Mouse (Mus musculus): ENCODE measurements around the gene Nipal3. TPM values are rescaled to one million over a fixed set of nuclear protein-coding genes. Genes with fewer than 3 reads are reported as not detected.

The Nipal3 gene
- polyA plus RNA-seq, 1 experiment, result 23.5 TPM

DNA sequence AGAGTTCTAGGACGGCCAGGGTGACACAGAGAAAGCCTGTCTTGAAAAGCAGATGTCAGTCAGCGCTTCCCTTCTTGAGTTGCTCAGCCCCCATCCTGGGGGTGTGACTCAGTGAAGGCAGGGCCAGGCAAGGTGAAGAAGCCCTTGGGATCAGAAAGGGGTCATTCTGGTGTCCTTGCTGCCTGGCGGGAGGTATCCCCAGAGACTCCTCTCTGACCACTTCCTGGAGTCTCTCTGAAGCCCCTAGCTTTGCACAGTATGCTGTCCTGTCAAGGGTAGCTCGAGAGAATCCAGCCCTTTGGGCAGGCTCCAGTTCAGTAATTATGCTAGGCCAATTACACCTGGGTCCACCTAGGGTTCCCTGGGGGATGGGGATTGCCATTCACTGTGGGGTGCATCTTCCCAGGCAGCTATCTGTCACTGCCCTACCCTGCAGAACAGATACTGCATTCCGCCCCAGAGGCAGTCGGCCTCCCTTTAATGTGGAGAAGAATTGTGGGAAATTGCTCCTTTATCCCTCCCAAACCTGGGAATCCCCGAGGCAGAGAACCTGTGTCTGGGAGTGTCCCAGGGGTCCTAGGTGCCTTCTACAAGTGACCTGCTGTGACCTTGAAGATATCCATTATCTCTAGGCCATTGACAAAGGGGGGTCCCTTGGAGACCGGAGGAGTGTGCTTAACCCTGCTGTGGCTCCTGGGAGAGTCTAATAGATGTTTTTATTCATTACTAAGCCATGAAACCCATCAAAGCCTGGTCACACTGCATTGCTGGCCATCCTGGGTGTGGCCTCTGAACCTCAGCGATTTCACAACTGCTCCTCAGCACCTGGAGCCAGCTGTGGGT is 37.2 kb upstream of the Nipal3 start:
- WGBS, result 65% methylated on average over 9 of the region's 9 CpGs
- Histone ChIP-seq H3K27me3 (ENCODE audit: control insufficient read depth, insufficient read depth, low read length) (no peaks in the 10 kb centered on the region), H3K36me3 (ENCODE audit: control insufficient read depth, insufficient read depth, low read length) (no peaks in the 10 kb centered on the region), H3K4me3 (ENCODE audit: extremely low read depth, insufficient read depth, insufficient read length) (no peak overlapping the region), H3K27ac (ENCODE audit: insufficient read depth, low read length) (no peak overlapping the region), H3K4me1 (ENCODE audit: control insufficient read depth, insufficient read depth, insufficient read length) (no peaks in the 10 kb centered on the region)
- TF ChIP-seq POLR2A (IDR thresholded peaks at IDR 0.05; ENCODE audit: low read depth, low read length) (no peak), CTCF (IDR thresholded peaks at IDR 0.05; ENCODE audit: extremely low read depth, insufficient read depth, insufficient read length, insufficient replicate concordance) (no peak)
- DNase-seq (ENCODE audit: low read depth in 1 of 2, low spot score in 2 of 2), result no peak

DNA sequence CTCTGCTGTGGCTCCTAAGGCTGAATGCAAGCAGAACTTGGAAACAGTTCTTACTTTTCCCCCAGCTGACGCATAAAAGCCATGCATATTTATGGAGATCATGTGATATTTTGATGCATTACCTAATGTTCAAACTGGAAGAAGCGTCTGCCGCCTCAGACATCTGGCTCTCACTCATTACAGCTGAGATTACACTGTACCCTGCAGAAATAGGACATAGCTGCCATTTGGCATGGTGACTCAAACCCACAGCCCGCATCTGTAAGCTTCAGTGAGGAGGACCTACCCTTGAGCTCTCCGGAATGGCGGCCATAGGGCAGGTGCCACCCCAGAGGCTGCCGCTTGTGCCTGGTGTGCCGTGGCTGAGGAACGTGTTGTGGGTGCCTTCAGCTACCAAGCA is 36.4 kb upstream of the Nipal3 start:
- no peaks in the 10 kb centered on the region for H3K27me3 ChIP-seq (ENCODE audit: control insufficient read depth, insufficient read depth, low read length)
- no peaks in the 10 kb centered on the region for H3K4me1 ChIP-seq (ENCODE audit: control insufficient read depth, insufficient read depth, insufficient read length)
- WGBS, result 93% methylated on average over 9 of the region's 9 CpGs
- DNase-seq (ENCODE audit: low read depth in 1 of 2, low spot score in 2 of 2), result no peak
- no peaks in the 10 kb centered on the region for H3K36me3 ChIP-seq (ENCODE audit: control insufficient read depth, insufficient read depth, low read length)
- TF ChIP-seq POLR2A (IDR thresholded peaks at IDR 0.05; ENCODE audit: low read depth, low read length) (no peak), CTCF (IDR thresholded peaks at IDR 0.05; ENCODE audit: extremely low read depth, insufficient read depth, insufficient read length, insufficient replicate concordance) (no peak)
- no peak overlapping the region for H3K27ac ChIP-seq (ENCODE audit: insufficient read depth, low read length)
- no peak overlapping the region for H3K4me3 ChIP-seq (ENCODE audit: extremely low read depth, insufficient read depth, insufficient read length)

DNA sequence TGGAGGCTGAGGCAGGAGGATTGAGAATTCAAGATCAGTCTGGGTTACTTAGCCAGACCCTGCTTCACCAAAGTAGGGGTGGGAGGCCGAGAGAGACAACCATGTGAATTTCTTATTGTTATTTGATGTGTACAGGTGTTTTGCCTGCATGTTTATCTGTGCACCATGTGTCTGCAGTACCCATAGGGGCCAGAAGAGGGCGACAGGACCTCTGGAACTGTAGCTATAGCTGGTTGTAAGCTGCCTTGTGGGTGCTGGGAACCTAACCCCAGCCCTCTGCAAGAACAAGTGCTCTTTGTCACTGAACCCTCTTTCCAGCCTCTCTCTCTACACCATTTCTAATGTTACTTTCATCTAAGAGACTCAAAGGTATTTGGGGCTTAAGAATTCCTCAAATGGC is 35.4 kb upstream of the Nipal3 start:
- TF ChIP-seq POLR2A (IDR thresholded peaks at IDR 0.05; ENCODE audit: low read depth, low read length) (no peak), CTCF (IDR thresholded peaks at IDR 0.05; ENCODE audit: extremely low read depth, insufficient read depth, insufficient read length, insufficient replicate concordance) (no peak)
- 60% methylated on average over 2 of the region's 2 CpGs for WGBS
- H3K4me3 ChIP-seq (ENCODE audit: extremely low read depth, insufficient read depth, insufficient read length), result no peak overlapping the region
- no peaks in the 10 kb centered on the region for H3K36me3 ChIP-seq (ENCODE audit: control insufficient read depth, insufficient read depth, low read length)
- no peak for DNase-seq (ENCODE audit: low read depth in 1 of 2, low spot score in 2 of 2)
- no peaks in the 10 kb centered on the region for H3K27me3 ChIP-seq (ENCODE audit: control insufficient read depth, insufficient read depth, low read length)
- no peak overlapping the region for H3K27ac ChIP-seq (ENCODE audit: insufficient read depth, low read length)
- H3K4me1 ChIP-seq (ENCODE audit: control insufficient read depth, insufficient read depth, insufficient read length), result no peaks in the 10 kb centered on the region

DNA sequence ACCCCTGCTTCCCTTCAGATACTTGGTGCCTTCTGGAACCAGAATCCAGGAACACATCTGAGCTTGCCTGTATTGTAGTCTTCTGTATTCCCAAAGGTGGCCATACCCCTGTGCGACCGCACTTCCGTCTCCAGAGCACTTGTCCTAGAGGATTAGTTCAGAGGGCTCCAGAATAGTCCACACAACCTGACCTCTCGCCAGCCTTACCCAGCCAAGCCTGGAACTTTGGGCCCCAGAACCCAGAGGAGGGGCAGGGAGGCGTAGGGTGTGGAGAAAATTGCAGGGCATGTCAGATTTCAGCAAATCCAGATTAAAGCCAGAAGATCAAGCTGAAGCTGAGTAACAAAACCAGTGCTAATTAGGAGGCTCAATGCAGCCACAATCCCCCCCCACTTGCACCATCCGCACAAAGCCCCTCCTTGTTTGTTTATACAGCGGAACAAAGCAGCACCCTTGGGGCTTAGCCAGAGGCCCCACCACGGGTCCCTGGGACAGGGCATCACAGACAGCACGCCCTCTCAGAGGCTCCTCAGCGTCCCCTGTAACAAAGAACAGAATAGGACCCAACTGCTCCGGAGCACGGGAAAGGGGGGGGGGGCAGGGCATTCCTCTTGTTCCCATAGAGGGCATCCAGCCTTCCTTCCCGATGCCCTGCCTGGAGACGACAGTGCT is 31.3 kb upstream of the Nipal3 start:
- Histone ChIP-seq H3K36me3 (ENCODE audit: control insufficient read depth, insufficient read depth, low read length) (no peaks in the 10 kb centered on the region), H3K27ac (ENCODE audit: insufficient read depth, low read length) (no peak overlapping the region), H3K4me3 (ENCODE audit: extremely low read depth, insufficient read depth, insufficient read length) (no peak overlapping the region), H3K27me3 (ENCODE audit: control insufficient read depth, insufficient read depth, low read length) (no peaks in the 10 kb centered on the region), H3K4me1 (ENCODE audit: control insufficient read depth, insufficient read depth, insufficient read length) (no peaks in the 10 kb centered on the region)
- no peak for DNase-seq (ENCODE audit: low read depth in 1 of 2, low spot score in 2 of 2)
- TF ChIP-seq CTCF (IDR thresholded peaks at IDR 0.05; ENCODE audit: extremely low read depth, insufficient read depth, insufficient read length, insufficient replicate concordance) (no peak), POLR2A (IDR thresholded peaks at IDR 0.05; ENCODE audit: low read depth, low read length) (no peak)
- WGBS, result 61% methylated on average over 14 of the region's 14 CpGs

DNA sequence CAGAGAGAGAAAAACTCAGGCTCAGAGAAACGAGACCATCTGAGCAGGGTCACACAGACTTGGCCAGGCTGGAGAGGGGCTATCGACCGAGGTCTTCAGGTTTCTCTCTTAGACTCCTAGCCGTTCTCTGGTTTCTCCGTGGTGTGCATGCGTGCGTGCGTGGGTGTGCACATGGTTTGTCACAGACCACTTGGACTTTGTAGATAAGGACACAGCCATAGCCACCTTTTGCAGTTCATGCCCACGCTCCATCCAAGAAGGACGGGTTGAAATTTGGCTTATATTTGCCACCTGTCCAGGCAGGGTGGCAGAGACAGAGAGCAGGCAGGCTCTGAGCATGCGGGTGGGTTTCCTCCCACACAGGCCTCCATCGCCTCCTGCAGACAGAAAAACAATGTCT is 30.2 kb upstream of the Nipal3 start:
- no peak for DNase-seq (ENCODE audit: low read depth in 1 of 2, low spot score in 2 of 2)
- H3K27me3 ChIP-seq (ENCODE audit: control insufficient read depth, insufficient read depth, low read length), result no peaks in the 10 kb centered on the region
- TF ChIP-seq CTCF (IDR thresholded peaks at IDR 0.05; ENCODE audit: extremely low read depth, insufficient read depth, insufficient read length, insufficient replicate concordance), result no peak
- no peak for TF ChIP-seq POLR2A (IDR thresholded peaks at IDR 0.05; ENCODE audit: low read depth, low read length)
- no peaks in the 10 kb centered on the region for H3K4me1 ChIP-seq (ENCODE audit: control insufficient read depth, insufficient read depth, insufficient read length)
- no peak overlapping the region for H3K27ac ChIP-seq (ENCODE audit: insufficient read depth, low read length)
- no peaks in the 10 kb centered on the region for H3K36me3 ChIP-seq (ENCODE audit: control insufficient read depth, insufficient read depth, low read length)
- 80% methylated on average over 12 of the region's 12 CpGs for WGBS
- no peak overlapping the region for H3K4me3 ChIP-seq (ENCODE audit: extremely low read depth, insufficient read depth, insufficient read length)

DNA sequence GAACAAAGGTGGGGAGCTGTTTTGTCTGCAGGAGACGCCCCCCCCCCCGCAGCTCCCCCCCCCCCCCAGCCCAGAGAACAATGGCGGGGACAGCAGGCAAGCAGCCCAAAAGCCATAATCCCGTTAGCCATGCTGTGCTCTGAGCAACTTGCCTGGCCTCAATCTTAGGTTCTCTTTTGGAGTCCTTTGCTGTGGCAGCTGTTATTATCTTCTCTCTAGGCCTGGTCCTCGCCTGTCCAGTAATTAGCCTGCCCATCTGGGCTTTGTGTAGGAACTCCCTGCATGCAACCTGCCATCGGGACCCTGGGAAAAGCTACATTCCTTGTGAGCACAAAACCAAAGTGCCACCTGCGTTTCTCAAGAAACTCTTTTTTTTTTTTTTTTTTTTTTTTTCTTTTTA is 29.1 kb upstream of the Nipal3 start:
- TF ChIP-seq POLR2A (IDR thresholded peaks at IDR 0.05; ENCODE audit: low read depth, low read length) (no peak), CTCF (IDR thresholded peaks at IDR 0.05; ENCODE audit: extremely low read depth, insufficient read depth, insufficient read length, insufficient replicate concordance) (no peak)
- H3K4me3 ChIP-seq (ENCODE audit: extremely low read depth, insufficient read depth, insufficient read length), result no peak overlapping the region
- no peaks in the 10 kb centered on the region for H3K36me3 ChIP-seq (ENCODE audit: control insufficient read depth, insufficient read depth, low read length)
- no peak overlapping the region for H3K27ac ChIP-seq (ENCODE audit: insufficient read depth, low read length)
- 41% methylated on average over 5 of the region's 7 CpGs for WGBS
- H3K27me3 ChIP-seq (ENCODE audit: control insufficient read depth, insufficient read depth, low read length), result no peaks in the 10 kb centered on the region
- DNase-seq (ENCODE audit: low read depth in 1 of 2, low spot score in 2 of 2), result no peak
- no peaks in the 10 kb centered on the region for H3K4me1 ChIP-seq (ENCODE audit: control insufficient read depth, insufficient read depth, insufficient read length)

DNA sequence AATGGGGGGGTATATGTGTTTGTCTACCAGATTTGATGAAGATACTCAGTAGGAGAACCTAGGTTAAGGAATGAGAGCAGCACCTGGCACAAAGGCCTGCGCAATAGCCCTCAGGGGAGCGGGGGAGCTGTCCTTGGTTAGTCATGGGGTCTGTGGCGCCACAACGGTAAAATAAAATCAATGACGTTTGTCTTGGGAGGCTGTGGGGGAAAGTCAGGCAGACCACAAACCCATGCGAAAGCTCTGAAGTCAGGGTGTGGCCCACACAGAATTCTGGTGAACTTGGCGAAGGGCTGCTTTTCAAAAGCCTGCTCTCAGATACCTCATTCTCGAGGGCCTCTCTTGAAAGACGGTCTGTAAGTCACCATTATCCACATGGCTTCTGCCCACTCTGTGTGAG is 25.6 kb upstream of the Nipal3 start:
- WGBS, result 38% methylated on average over 9 of the region's 9 CpGs
- peak in 1 of 2 experiments; percentile 27 for DNase-seq (ENCODE audit: low read depth in 1 of 2, low spot score in 2 of 2)
- no peaks in the 10 kb centered on the region for H3K27me3 ChIP-seq (ENCODE audit: control insufficient read depth, insufficient read depth, low read length)
- no peak overlapping the region for H3K27ac ChIP-seq (ENCODE audit: insufficient read depth, low read length)
- no peak for TF ChIP-seq POLR2A (IDR thresholded peaks at IDR 0.05; ENCODE audit: low read depth, low read length)
- H3K4me1 ChIP-seq (ENCODE audit: control insufficient read depth, insufficient read depth, insufficient read length), result no peaks in the 10 kb centered on the region
- no peak overlapping the region for H3K4me3 ChIP-seq (ENCODE audit: extremely low read depth, insufficient read depth, insufficient read length)
- no peaks in the 10 kb centered on the region for H3K36me3 ChIP-seq (ENCODE audit: control insufficient read depth, insufficient read depth, low read length)

All from spleen, adult 2 months (tissue).